Mouse (Mus musculus): Measurements from ENCODE around the gene Sspn. TPM values are rescaled to one million over a fixed set of nuclear protein-coding genes. Genes with fewer than 3 reads are reported as not detected.

Gene Sspn
- polyA plus RNA-seq, 1 experiment = not detected

- Histone ChIP-seq H3K4me3 (ENCODE audit: insufficient read depth, low read depth, low read length) (no peak overlapping the region), H3K27ac (ENCODE audit: insufficient read depth, low read depth, low read length) (no peak overlapping the region), H3K4me1 (ENCODE audit: control insufficient read depth, insufficient read depth, low read length) (peaks cover 9% of the 10 kb centered on the region)
- WGBS = 75% methylated on average over 13 of the region's 13 CpGs
- TF ChIP-seq CTCF (IDR thresholded peaks at IDR 0.05; ENCODE audit: insufficient read depth, low read depth, low read length) (no peak), POLR2A (IDR thresholded peaks at IDR 0.05; ENCODE audit: insufficient read depth, low read depth, low read length) (no peak)
Measured at GRCm38 (mm10) chr6:145963966-145964365, 32.5 kb downstream of the Sspn start.

- Histone ChIP-seq H3K4me3 (ENCODE audit: insufficient read depth, low read depth, low read length) (no peak overlapping the region), H3K4me1 (ENCODE audit: control insufficient read depth, insufficient read depth, low read length) (peaks cover 7% of the 10 kb centered on the region), H3K27ac (ENCODE audit: insufficient read depth, low read depth, low read length) (peak overlapping the region; percentile 37; the same call in 1 of the 2 replicates)
- TF ChIP-seq CTCF (IDR thresholded peaks at IDR 0.05; ENCODE audit: insufficient read depth, low read depth, low read length) = no peak
- TF ChIP-seq POLR2A (IDR thresholded peaks at IDR 0.05; ENCODE audit: insufficient read depth, low read depth, low read length) = no peak
- 71% methylated on average over 8 of the region's 8 CpGs for WGBS
Measured at GRCm38 (mm10) chr6:145967693-145968092, 36.3 kb downstream of the Sspn start.

- Histone ChIP-seq H3K4me3 (ENCODE audit: insufficient read depth, low read depth, low read length) (no peak overlapping the region), H3K4me1 (ENCODE audit: control insufficient read depth, insufficient read depth, low read length) (peaks cover 7% of the 10 kb centered on the region), H3K27ac (ENCODE audit: insufficient read depth, low read depth, low read length) (peak overlapping the region; percentile 75)
- WGBS = 61% methylated on average over 7 of the region's 7 CpGs
- TF ChIP-seq CTCF (IDR thresholded peaks at IDR 0.05; ENCODE audit: insufficient read depth, low read depth, low read length) = no peak
Measured at GRCm38 (mm10) chr6:145968301-145968818, 36.9 kb downstream of the Sspn start.

- peaks cover 7% of the 10 kb centered on the region for H3K4me1 ChIP-seq (ENCODE audit: control insufficient read depth, insufficient read depth, low read length)
- 81% methylated on average over 10 of the region's 10 CpGs for WGBS
- TF ChIP-seq CTCF (IDR thresholded peaks at IDR 0.05; ENCODE audit: insufficient read depth, low read depth, low read length) = no peak
- TF ChIP-seq POLR2A (IDR thresholded peaks at IDR 0.05; ENCODE audit: insufficient read depth, low read depth, low read length) = no peak
- no peak overlapping the region for H3K4me3 ChIP-seq (ENCODE audit: insufficient read depth, low read depth, low read length)
- H3K27ac ChIP-seq (ENCODE audit: insufficient read depth, low read depth, low read length) = peak overlapping the region; percentile 75
Measured at GRCm38 (mm10) chr6:145968821-145969220, 37.4 kb downstream of the Sspn start.

GRCm38 (mm10) chr6:145969572-145969971 lies 38.1 kb downstream of the Sspn start:
- H3K27ac ChIP-seq (ENCODE audit: insufficient read depth, low read depth, low read length) = no peak overlapping the region
- TF ChIP-seq CTCF (IDR thresholded peaks at IDR 0.05; ENCODE audit: insufficient read depth, low read depth, low read length) (no peak), POLR2A (IDR thresholded peaks at IDR 0.05; ENCODE audit: insufficient read depth, low read depth, low read length) (no peak)
- H3K4me3 ChIP-seq (ENCODE audit: insufficient read depth, low read depth, low read length) = no peak overlapping the region
- H3K4me1 ChIP-seq (ENCODE audit: control insufficient read depth, insufficient read depth, low read length) = peaks cover 7% of the 10 kb centered on the region
- WGBS = 87% methylated on average over 5 of the region's 5 CpGs

GRCm38 (mm10) chr6:145972107-145972506 lies 40.7 kb downstream of the Sspn start:
- 92% methylated on average over 4 of the region's 4 CpGs for WGBS
- Histone ChIP-seq H3K4me3 (ENCODE audit: insufficient read depth, low read depth, low read length) (no peak overlapping the region), H3K27ac (ENCODE audit: insufficient read depth, low read depth, low read length) (no peak overlapping the region)

GRCm38 (mm10) chr6:145972836-145973235 lies 41.4 kb downstream of the Sspn start:
- no peak overlapping the region for H3K27ac ChIP-seq (ENCODE audit: insufficient read depth, low read depth, low read length)
- H3K4me1 ChIP-seq (ENCODE audit: control insufficient read depth, insufficient read depth, low read length) = peaks cover 7% of the 10 kb centered on the region
- no peak overlapping the region for H3K4me3 ChIP-seq (ENCODE audit: insufficient read depth, low read depth, low read length)
- WGBS = 83% methylated on average over 6 of the region's 6 CpGs
- no peak for TF ChIP-seq POLR2A (IDR thresholded peaks at IDR 0.05; ENCODE audit: insufficient read depth, low read depth, low read length)
- TF ChIP-seq CTCF (IDR thresholded peaks at IDR 0.05; ENCODE audit: insufficient read depth, low read depth, low read length) = no peak

More at GRCm38 (mm10) chr6:145972107-145972506, 40.7 kb downstream of the Sspn start:
- peaks cover 9% of the 10 kb centered on the region for H3K4me1 ChIP-seq (ENCODE audit: control insufficient read depth, insufficient read depth, low read length)
- TF ChIP-seq POLR2A (IDR thresholded peaks at IDR 0.05; ENCODE audit: insufficient read depth, low read depth, low read length) (no peak), CTCF (IDR thresholded peaks at IDR 0.05; ENCODE audit: insufficient read depth, low read depth, low read length) (no peak)

GRCm38 (mm10) chr6:145973356-145973755 lies 41.9 kb downstream of the Sspn start:
- 72% methylated on average over 5 of the region's 5 CpGs for WGBS
- no peak overlapping the region for H3K4me3 ChIP-seq (ENCODE audit: insufficient read depth, low read depth, low read length)
- H3K4me1 ChIP-seq (ENCODE audit: control insufficient read depth, insufficient read depth, low read length) = peaks cover 9% of the 10 kb centered on the region
- TF ChIP-seq POLR2A (IDR thresholded peaks at IDR 0.05; ENCODE audit: insufficient read depth, low read depth, low read length) (no peak), CTCF (IDR thresholded peaks at IDR 0.05; ENCODE audit: insufficient read depth, low read depth, low read length) (no peak)
- H3K27ac ChIP-seq (ENCODE audit: insufficient read depth, low read depth, low read length) = no peak overlapping the region

- peaks cover 7% of the 10 kb centered on the region for H3K4me1 ChIP-seq (ENCODE audit: control insufficient read depth, insufficient read depth, low read length)
- H3K4me3 ChIP-seq (ENCODE audit: insufficient read depth, low read depth, low read length) = no peak overlapping the region
- H3K27ac ChIP-seq (ENCODE audit: insufficient read depth, low read depth, low read length) = no peak overlapping the region
- TF ChIP-seq CTCF (IDR thresholded peaks at IDR 0.05; ENCODE audit: insufficient read depth, low read depth, low read length) (no peak), POLR2A (IDR thresholded peaks at IDR 0.05; ENCODE audit: insufficient read depth, low read depth, low read length) (no peak)
- 89% methylated on average over 7 of the region's 7 CpGs for WGBS
Measured at GRCm38 (mm10) chr6:145974766-145975165, 43.3 kb downstream of the Sspn start.

- WGBS = 90% methylated on average over 3 of the region's 3 CpGs
- no peak for TF ChIP-seq POLR2A (IDR thresholded peaks at IDR 0.05; ENCODE audit: insufficient read depth, low read depth, low read length)
- TF ChIP-seq CTCF (IDR thresholded peaks at IDR 0.05; ENCODE audit: insufficient read depth, low read depth, low read length) = no peak
- Histone ChIP-seq H3K4me3 (ENCODE audit: insufficient read depth, low read depth, low read length) (no peak overlapping the region), H3K4me1 (ENCODE audit: control insufficient read depth, insufficient read depth, low read length) (peaks cover 7% of the 10 kb centered on the region), H3K27ac (ENCODE audit: insufficient read depth, low read depth, low read length) (0 out of 2 replicates have a peak overlapping the region, but pooled peaks have one; percentile 24)
Measured at GRCm38 (mm10) chr6:145977344-145977743, 45.9 kb downstream of the Sspn start.
